Mouse (Mus musculus) liver, adult 2 months (tissue): ENCODE measurements around the gene Stpg3.

ENCODE experiments used
- CTCF ChIP-seq: fragments of 200-500 bp; IDR thresholded peaks from 2 replicates; pipeline ENCODE4 v1.5.1; 2011; ENCODE audit warnings: low read depth, low read length, control low read depth
- POLR2A ChIP-seq: fragments of 200-500 bp; IDR thresholded peaks from 2 replicates; pipeline ENCODE4 v1.6.1; 2011; ENCODE audit warnings: low read length, control low read depth; ENCODE audit not compliant: insufficient read depth; ENCODE audit errors: extremely low read depth

GRCm38 (mm10) chr2:25169778-25170177 lies 44.7 kb downstream of the Stpg3 start:
- no peak for TF ChIP-seq CTCF
- no peak for TF ChIP-seq POLR2A
